Mouse (Mus musculus) kidney, adult 2 months (tissue): ENCODE data around the gene Gna13.

Experiments used
- CTCF ChIP-seq: fragments of 200-500 bp; conservative IDR thresholded peaks from 2 replicates; pipeline ENCODE4 v1.5.1; 2011; ENCODE audit warnings: low read depth, mild to moderate bottlenecking, control low read depth, low read length, moderate library complexity, mixed read lengths; ENCODE audit not compliant: insufficient read depth, insufficient read length
- POLR2A ChIP-seq: fragments of 200-500 bp; IDR thresholded peaks from one replicate; pipeline ENCODE4 v1.6.1; 2011; ENCODE audit warnings: low read depth, low read length, control low read depth

DNA sequence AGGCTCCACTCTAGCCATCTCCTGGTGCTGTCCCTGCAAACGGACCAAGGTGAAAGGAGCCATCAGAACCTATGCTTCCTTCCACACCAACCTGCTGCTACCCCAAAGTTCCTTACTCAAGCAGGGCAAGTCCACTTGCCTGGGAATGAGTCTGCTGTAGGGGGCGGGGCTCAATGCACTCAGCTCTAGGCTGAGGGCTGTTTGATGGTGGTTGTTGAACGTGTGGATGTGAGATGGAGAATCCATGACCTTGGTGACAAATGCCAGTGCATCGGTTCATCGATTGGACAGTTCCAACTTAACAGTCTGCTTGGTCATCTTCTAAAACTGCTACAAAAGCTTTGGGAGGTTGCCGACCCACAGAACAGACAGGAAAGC is 8.4 kb upstream of the Gna13 start:
- TF ChIP-seq CTCF = no peak
- no peak for TF ChIP-seq POLR2A
